Mouse (Mus musculus) forebrain, postnatal 0 days (tissue): Measurements from ENCODE around the gene Cyb5d1. TPM values are rescaled to one million over a fixed set of nuclear protein-coding genes. Genes with fewer than 3 reads are reported as not detected.

Experiments used
- ATAC-seq: fragments of 200-750 bp; cut with Nextera tagmentation; 2 replicates; pipeline ENCODE4 v1.8.0; 2017; ENCODE audit warnings: mild to moderate bottlenecking, moderate library complexity
- DNase-seq: peaks from one replicate; pipeline ENCODE4 v3.0.0-alpha.2; 2015
- H3K27ac ChIP-seq: fragments of 300-500 bp; sonication (generic); 2 replicates; pipeline ENCODE4 v1.5.1; 2014; ENCODE audit warnings: low read depth, mild to moderate bottlenecking, antibody characterized with exemption, low read length, moderate library complexity, mixed read lengths
- H3K27me3 ChIP-seq: fragments of 300-500 bp; sonication (generic); 2 replicates; pipeline ENCODE4 v1.6.1; 2014; ENCODE audit warnings: mild to moderate bottlenecking, low read length, mixed read lengths; ENCODE audit not compliant: insufficient read depth
- H3K36me3 ChIP-seq: fragments of 300-500 bp; sonication (generic); 2 replicates; pipeline ENCODE4 v1.6.1; 2014; ENCODE audit warnings: mild to moderate bottlenecking, moderate library complexity; ENCODE audit not compliant: insufficient read depth
- H3K4me1 ChIP-seq: fragments of 300-500 bp; sonication (generic); 2 replicates; pipeline ENCODE4 v1.6.1; 2014; ENCODE audit warnings: antibody characterized with exemption; ENCODE audit not compliant: insufficient read depth
- H3K4me2 ChIP-seq: fragments of 300-500 bp; sonication (generic); 2 replicates; pipeline ENCODE4 v1.6.1; 2014; ENCODE audit warnings: low read depth, mild to moderate bottlenecking, moderate library complexity
- H3K4me3 ChIP-seq: fragments of 300-500 bp; sonication (generic); 2 replicates; pipeline ENCODE4 v1.5.1; 2014; ENCODE audit warnings: low read depth, low read length, mixed read lengths
- H3K9ac ChIP-seq: fragments of 300-500 bp; sonication (generic); 2 replicates; pipeline ENCODE4 v1.6.1; 2014; ENCODE audit warnings: mild to moderate bottlenecking
- H3K9me3 ChIP-seq: fragments of 300-500 bp; sonication (generic); 2 replicates; pipeline ENCODE4 v1.6.1; 2016; ENCODE audit warnings: low read length
- CTCF ChIP-seq: sonication (generic); IDR thresholded peaks from 2 replicates; pipeline ENCODE4 v1.5.1; 2016; ENCODE audit warnings: antibody characterized with exemption, control low read depth, low read depth
- WGBS: fragments of 180-500 bp; shearing (Covaris S2); extraction: QIAGEN DNeasy Blood & Tissue Kit; methylation state at CpG from one replicate; pipeline ENCODE4 v1.1.7; 2014; 5-methylcytosine and 5-hydroxymethylcytosine counted together
- polyA plus RNA-seq: library from polyadenylated mRNA; unstranded; fragments of >200 nt; fragmentation: Nextera tagmentation; extraction: Ambion mirVana; gene quantifications from 2 replicates; pipeline ENCODE4 v1.2.1, GENCODE M21; 2015
- total RNA-seq: library from RNA; depleted of rRNA; stranded (reverse); fragments of >200 nt; gene quantifications from 2 replicates; pipeline ENCODE4 v1.2.3, GENCODE M21; 2014; rRNA removed

Cyb5d1 gene
- total and polyA plus RNA-seq, 2 experiments from 2014 or later: 21.1 to 24.2 TPM

DNA sequence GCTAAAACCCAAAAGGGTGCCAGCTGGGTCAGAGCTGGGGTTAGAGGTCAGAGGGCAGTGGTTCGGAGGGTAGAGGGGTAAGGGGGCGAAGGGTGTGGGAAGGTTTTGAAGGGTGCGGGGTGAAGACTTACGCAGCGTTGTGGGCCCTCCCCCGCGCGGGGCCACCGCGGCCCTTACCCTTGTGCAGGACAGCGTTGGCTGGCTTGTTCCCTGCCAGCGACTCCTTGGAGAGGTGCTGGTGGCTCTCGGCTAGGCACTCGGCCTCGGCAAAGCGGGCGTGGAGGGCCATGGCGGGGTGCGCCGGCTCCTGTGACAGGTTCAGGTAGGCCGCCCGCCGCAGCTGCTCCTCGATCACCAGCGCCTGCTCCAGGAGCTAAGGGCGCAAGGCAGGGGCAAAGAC lies 49.0 kb downstream of the Cyb5d1 start:
- no peak overlapping the region for H3K27ac ChIP-seq
- no peak for TF ChIP-seq CTCF
- peaks cover 2% of the 10 kb centered on the region; the same call in 1 of the 2 replicates for H3K4me1 ChIP-seq
- no peak for DNase-seq
- peaks cover 83% of the 10 kb centered on the region for H3K36me3 ChIP-seq
- H3K9ac ChIP-seq: no peak overlapping the region
- H3K4me3 ChIP-seq: no peak overlapping the region
- no peak for ATAC-seq
- H3K4me2 ChIP-seq: no peak overlapping the region
- WGBS: 92% methylated on average over 24 of the region's 26 CpGs
- no peaks in the 10 kb centered on the region for H3K9me3 ChIP-seq
- H3K27me3 ChIP-seq: no peaks in the 10 kb centered on the region

Other genes with a start within 250 kb of the Cyb5d1 start
- gene Alox12b, start 238.6 kb downstream of the Cyb5d1 start, total RNA-seq: 0.19 and 0.38 TPM in 2 replicates
- 0.15 and 0.46 TPM in 2 replicates for gene Alox12b, start 238.6 kb downstream of the Cyb5d1 start, polyA plus RNA-seq
- 1.2 and 1.7 TPM in 2 replicates for gene Alox8, start 197.8 kb downstream of the Cyb5d1 start, total RNA-seq
- gene Alox8, start 197.8 kb downstream of the Cyb5d1 start, polyA plus RNA-seq: 0.34 and 0.54 TPM in 2 replicates
- 0.67 and 0.77 TPM in 2 replicates for gene Gucy2e, start 158.6 kb downstream of the Cyb5d1 start, total RNA-seq
- 0.60 and 0.85 TPM in 2 replicates for gene Gucy2e, start 158.6 kb downstream of the Cyb5d1 start, polyA plus RNA-seq
- 20.5 and 35.7 TPM in 2 replicates for gene Cntrob, start 71.9 kb downstream of the Cyb5d1 start, total RNA-seq
- gene Cntrob, start 71.9 kb downstream of the Cyb5d1 start, polyA plus RNA-seq: 12.1 and 13.0 TPM in 2 replicates
- gene Trappc1, start 71.7 kb downstream of the Cyb5d1 start, total RNA-seq: 124 and 133 TPM in 2 replicates
- gene Trappc1, start 71.7 kb downstream of the Cyb5d1 start, polyA plus RNA-seq: 149 and 178 TPM in 2 replicates
- gene Kcnab3, start 69.4 kb downstream of the Cyb5d1 start, total RNA-seq: 5.5 and 5.8 TPM in 2 replicates
- 4.2 and 4.4 TPM in 2 replicates for gene Kcnab3, start 69.4 kb downstream of the Cyb5d1 start, polyA plus RNA-seq
- gene Rnf227, start 55.2 kb downstream of the Cyb5d1 start, total RNA-seq: 190 and 225 TPM in 2 replicates
- 200 and 231 TPM in 2 replicates for gene Rnf227, start 55.2 kb downstream of the Cyb5d1 start, polyA plus RNA-seq
- 356 and 381 TPM in 2 replicates for gene Chd3, start 26.2 kb downstream of the Cyb5d1 start, total RNA-seq
- 55.3 and 74.7 TPM in 2 replicates for gene Chd3, start 26.2 kb downstream of the Cyb5d1 start, polyA plus RNA-seq
- 47.7 and 59.2 TPM in 2 replicates for gene Naa38, start 144 bp downstream of the Cyb5d1 start, total RNA-seq
- gene Naa38, start 144 bp downstream of the Cyb5d1 start, polyA plus RNA-seq: 125 and 141 TPM in 2 replicates
- 2.0 and 2.4 TPM in 2 replicates for gene Tmem88, start 2.6 kb upstream of the Cyb5d1 start, total RNA-seq
- gene Tmem88, start 2.6 kb upstream of the Cyb5d1 start, polyA plus RNA-seq: 6.8 and 7.7 TPM in 2 replicates
- 10.2 and 15.0 TPM in 2 replicates for gene Kdm6b, start 18.0 kb upstream of the Cyb5d1 start, total RNA-seq
- gene Kdm6b, start 18.0 kb upstream of the Cyb5d1 start, polyA plus RNA-seq: 18.1 and 30.2 TPM in 2 replicates
- gene Dnah2, start 153.5 kb upstream of the Cyb5d1 start, total RNA-seq: 9.5 and 12.3 TPM in 2 replicates
- 1.8 and 3.0 TPM in 2 replicates for gene Dnah2, start 153.5 kb upstream of the Cyb5d1 start, polyA plus RNA-seq
- gene Efnb3, start 164.6 kb upstream of the Cyb5d1 start, total RNA-seq: 137 and 184 TPM in 2 replicates
- 149 and 171 TPM in 2 replicates for gene Efnb3, start 164.6 kb upstream of the Cyb5d1 start, polyA plus RNA-seq
- gene Wrap53, start 184.6 kb upstream of the Cyb5d1 start, total RNA-seq: 10.5 and 13.1 TPM in 2 replicates
- 14.6 and 17.3 TPM in 2 replicates for gene Wrap53, start 184.6 kb upstream of the Cyb5d1 start, polyA plus RNA-seq
- 40.1 and 43.1 TPM in 2 replicates for gene Trp53, start 184.7 kb upstream of the Cyb5d1 start, total RNA-seq
- 52.4 and 59.8 TPM in 2 replicates for gene Trp53, start 184.7 kb upstream of the Cyb5d1 start, polyA plus RNA-seq
- 38.9 and 74.0 TPM in 2 replicates for gene Atp1b2, start 210.3 kb upstream of the Cyb5d1 start, total RNA-seq
- 83.2 and 106 TPM in 2 replicates for gene Atp1b2, start 210.3 kb upstream of the Cyb5d1 start, polyA plus RNA-seq
- not detected in 2 replicates for gene Shbg, start 222.3 kb upstream of the Cyb5d1 start, total RNA-seq
- gene Shbg, start 222.3 kb upstream of the Cyb5d1 start, polyA plus RNA-seq: not detected in 2 replicates
- 8.6 and 18.9 TPM in 2 replicates for gene Sat2, start 226.4 kb upstream of the Cyb5d1 start, total RNA-seq
- gene Sat2, start 226.4 kb upstream of the Cyb5d1 start, polyA plus RNA-seq: 27.3 and 28.0 TPM in 2 replicates
- 83.9 and 94.5 TPM in 2 replicates for gene Fxr2, start 237.4 kb upstream of the Cyb5d1 start, total RNA-seq
- gene Fxr2, start 237.4 kb upstream of the Cyb5d1 start, polyA plus RNA-seq: 23.1 and 25.2 TPM in 2 replicates